Mouse (Mus musculus): ENCODE measurements around the gene Cdh23. TPM values are rescaled to one million over a fixed set of nuclear protein-coding genes. Genes with fewer than 3 reads are reported as not detected.

Gene Cdh23
- polyA plus RNA-seq, 1 experiment from 2014 or later: 0.35 TPM

- Histone ChIP-seq H3K4me1 (ENCODE audit: insufficient read depth, low read depth, low read length) (no peaks in the 10 kb centered on the region), H3K36me3 (ENCODE audit: insufficient read depth, low read length) (no peaks in the 10 kb centered on the region), H3K27me3 (replicated peaks; ENCODE audit: insufficient read depth, low read length) (no peaks in the 10 kb centered on the region), H3K9me3 (ENCODE audit: low read length) (no peaks in the 10 kb centered on the region), H3K4me3 (ENCODE audit: low read depth, low read length) (no peak overlapping the region), H3K27ac (ENCODE audit: low read length) (no peak overlapping the region), H3K9ac (replicated peaks; ENCODE audit: low read depth) (no peak overlapping the region), H3K4me2 (replicated peaks; ENCODE audit: low read depth, low read length) (no peak overlapping the region)
- DNase-seq (ENCODE audit: low spot score) (no peak), ATAC-seq (no peak)
- TF ChIP-seq EP300 (IDR thresholded peaks at IDR 0.05) (no peak), CTCF (IDR thresholded peaks at IDR 0.05) (no peak)
- WGBS: 92% methylated on average over 4 of the region's 4 CpGs
Measured at GRCm38 (mm10) chr10:60335021-60335420, 361.3 kb downstream of the Cdh23 start.

- no peaks in the 10 kb centered on the region for H3K36me3 ChIP-seq (ENCODE audit: insufficient read depth, low read length)
- H3K4me1 ChIP-seq (ENCODE audit: insufficient read depth, low read depth, low read length): no peaks in the 10 kb centered on the region
- no peaks in the 10 kb centered on the region for H3K27me3 ChIP-seq (replicated peaks; ENCODE audit: insufficient read depth, low read length)
- WGBS: 58% methylated on average over 7 of the region's 7 CpGs
- no peak overlapping the region for H3K4me2 ChIP-seq (replicated peaks; ENCODE audit: low read depth, low read length)
- DNase-seq (ENCODE audit: low spot score) (no peak), ATAC-seq (no peak)
- H3K4me3 ChIP-seq (ENCODE audit: low read depth, low read length): no peak overlapping the region
- TF ChIP-seq EP300 (IDR thresholded peaks at IDR 0.05) (no peak), CTCF (IDR thresholded peaks at IDR 0.05) (no peak)
- no peak overlapping the region for H3K27ac ChIP-seq (ENCODE audit: low read length)
- no peak overlapping the region for H3K9ac ChIP-seq (replicated peaks; ENCODE audit: low read depth)
- H3K9me3 ChIP-seq (ENCODE audit: low read length): no peaks in the 10 kb centered on the region
Measured at GRCm38 (mm10) chr10:60334583-60334982, 361.7 kb downstream of the Cdh23 start.

GRCm38 (mm10) chr10:60328963-60329650 is 367.2 kb downstream of the Cdh23 start:
- Histone ChIP-seq H3K9ac (replicated peaks; ENCODE audit: low read depth) (no peak overlapping the region), H3K36me3 (ENCODE audit: insufficient read depth, low read length) (no peaks in the 10 kb centered on the region), H3K4me3 (ENCODE audit: low read depth, low read length) (no peak overlapping the region), H3K9me3 (ENCODE audit: low read length) (no peaks in the 10 kb centered on the region), H3K27ac (ENCODE audit: low read length) (no peak overlapping the region), H3K27me3 (replicated peaks; ENCODE audit: insufficient read depth, low read length) (no peaks in the 10 kb centered on the region), H3K4me2 (replicated peaks; ENCODE audit: low read depth, low read length) (no peak overlapping the region), H3K4me1 (ENCODE audit: insufficient read depth, low read depth, low read length) (no peaks in the 10 kb centered on the region)
- ATAC-seq (peak; percentile 87), DNase-seq (ENCODE audit: low spot score) (peak; percentile 74)
- WGBS: 35% methylated on average over 11 of the region's 11 CpGs
- TF ChIP-seq CTCF (IDR thresholded peaks at IDR 0.05) (no peak), EP300 (IDR thresholded peaks at IDR 0.05) (no peak)

- Histone ChIP-seq H3K4me2 (replicated peaks; ENCODE audit: low read depth, low read length) (no peak overlapping the region), H3K27ac (ENCODE audit: low read length) (no peak overlapping the region), H3K9ac (replicated peaks; ENCODE audit: low read depth) (no peak overlapping the region), H3K27me3 (replicated peaks; ENCODE audit: insufficient read depth, low read length) (no peaks in the 10 kb centered on the region), H3K36me3 (ENCODE audit: insufficient read depth, low read length) (no peaks in the 10 kb centered on the region), H3K9me3 (ENCODE audit: low read length) (no peaks in the 10 kb centered on the region), H3K4me3 (ENCODE audit: low read depth, low read length) (no peak overlapping the region), H3K4me1 (ENCODE audit: insufficient read depth, low read depth, low read length) (no peaks in the 10 kb centered on the region)
- no peak for TF ChIP-seq EP300 (IDR thresholded peaks at IDR 0.05)
- no peak for TF ChIP-seq CTCF (IDR thresholded peaks at IDR 0.05)
- ATAC-seq: no peak
- WGBS: 81% methylated on average over 4 of the region's 4 CpGs
- DNase-seq (ENCODE audit: low spot score): no peak
Measured at GRCm38 (mm10) chr10:60316166-60316565, 380.1 kb downstream of the Cdh23 start.

- Histone ChIP-seq H3K9ac (replicated peaks; ENCODE audit: low read depth) (no peak overlapping the region), H3K36me3 (ENCODE audit: insufficient read depth, low read length) (no peaks in the 10 kb centered on the region), H3K4me2 (replicated peaks; ENCODE audit: low read depth, low read length) (no peak overlapping the region), H3K9me3 (ENCODE audit: low read length) (no peaks in the 10 kb centered on the region), H3K27ac (ENCODE audit: low read length) (no peak overlapping the region), H3K4me1 (ENCODE audit: insufficient read depth, low read depth, low read length) (no peaks in the 10 kb centered on the region), H3K27me3 (replicated peaks; ENCODE audit: insufficient read depth, low read length) (no peaks in the 10 kb centered on the region), H3K4me3 (ENCODE audit: low read depth, low read length) (no peak overlapping the region)
- DNase-seq (ENCODE audit: low spot score) (no peak), ATAC-seq (no peak)
- WGBS: 81% methylated on average over 5 of the region's 5 CpGs
- TF ChIP-seq CTCF (IDR thresholded peaks at IDR 0.05) (no peak), EP300 (IDR thresholded peaks at IDR 0.05) (no peak)
Measured at GRCm38 (mm10) chr10:60313606-60314005, 382.7 kb downstream of the Cdh23 start.

GRCm38 (mm10) chr10:60310629-60311028 is 385.7 kb downstream of the Cdh23 start:
- no peak overlapping the region for H3K9ac ChIP-seq (replicated peaks; ENCODE audit: low read depth)
- H3K9me3 ChIP-seq (ENCODE audit: low read length): no peaks in the 10 kb centered on the region
- no peak overlapping the region for H3K4me3 ChIP-seq (ENCODE audit: low read depth, low read length)
- H3K4me1 ChIP-seq (ENCODE audit: insufficient read depth, low read depth, low read length): no peaks in the 10 kb centered on the region
- TF ChIP-seq CTCF (IDR thresholded peaks at IDR 0.05): no peak
- no peak for TF ChIP-seq EP300 (IDR thresholded peaks at IDR 0.05)
- no peak for ATAC-seq
- H3K4me2 ChIP-seq (replicated peaks; ENCODE audit: low read depth, low read length): no peak overlapping the region
- 87% methylated on average over 13 of the region's 13 CpGs for WGBS
- H3K36me3 ChIP-seq (ENCODE audit: insufficient read depth, low read length): no peaks in the 10 kb centered on the region
- DNase-seq (ENCODE audit: low spot score): no peak
- no peak overlapping the region for H3K27ac ChIP-seq (ENCODE audit: low read length)
- H3K27me3 ChIP-seq (replicated peaks; ENCODE audit: insufficient read depth, low read length): no peaks in the 10 kb centered on the region

Data from lung, postnatal 0 days (tissue).